17 mouse cellular contexts compared by ENCODE assay signal in genomic region chr9:58278313-58278712, GRCm38 (mm10). TPM values are rescaled to one million over a fixed set of nuclear protein-coding genes. Genes with fewer than 3 reads are reported as not detected.
"Had no signal": no experiment of that assay in that cellular context is flagged by ENCODE, and none has a peak within 500 bp of the region (broad histone marks: within the 10 kb centered on the region; RNA-seq: fewer than 3 reads in every experiment).

No protein-coding gene starts in this region.

- H3K9me3 ChIP-seq: megakaryocyte, embryonic 14.5 days; midbrain, embryonic 13.5 days; midbrain, embryonic 15.5 days; neural tube, embryonic 12.5 days; stomach, embryonic 15.5 days had no signal

- ATAC-seq: midbrain, embryonic 13.5 days; midbrain, embryonic 15.5 days had no signal

- H3K27me3 ChIP-seq: megakaryocyte, embryonic 14.5 days; midbrain, embryonic 13.5 days; midbrain, embryonic 15.5 days; neural tube, embryonic 12.5 days; stomach, embryonic 15.5 days had no signal

- H3K27ac ChIP-seq: midbrain, embryonic 13.5 days; midbrain, embryonic 15.5 days; neural tube, embryonic 12.5 days; stomach, embryonic 15.5 days; stomach, postnatal 0 days had no signal

- H3K9ac ChIP-seq: lung, embryonic 14.5 days; midbrain, embryonic 13.5 days; midbrain, embryonic 15.5 days; neural tube, embryonic 12.5 days; stomach, embryonic 15.5 days had no signal

- H3K4me2 ChIP-seq: lung, embryonic 14.5 days; midbrain, embryonic 11.5 days; midbrain, embryonic 13.5 days; midbrain, embryonic 15.5 days; neural tube, embryonic 12.5 days; stomach, embryonic 15.5 days had no signal

- H3K36me3 ChIP-seq: midbrain, embryonic 13.5 days; midbrain, embryonic 15.5 days; neural tube, embryonic 12.5 days; stomach, embryonic 15.5 days had no signal

- H3K4me3 ChIP-seq: megakaryocyte, embryonic 14.5 days; midbrain, embryonic 13.5 days; midbrain, embryonic 15.5 days; neural tube, embryonic 12.5 days; stomach, embryonic 15.5 days had no signal

- DNase-seq: lung, adult 18-20 months; lung, embryonic 14.5 days; lung, postnatal 10 days; lung, postnatal 4 days; right cerebral cortex, postnatal 14 days; thymus, adult 2 months; thymus, postnatal 25 days; thymus, postnatal 4 days had no signal

RNA-seq across cellular contexts. Expression of gene Loxl1, which starts 34.7 kb away (rescaled TPM):
- total RNA-seq: monocyte, adult 5-6 weeks; neutrophil, adult 5-6 weeks had no signal
